Mouse (Mus musculus) cortical plate, adult 2 months (tissue): Measurements from ENCODE around the gene Mamdc2.

Experiments
- CTCF ChIP-seq: fragments of 200-500 bp; IDR thresholded peaks from 2 replicates; pipeline ENCODE4 v1.5.1; 2011; ENCODE audit warnings: mild to moderate bottlenecking, control low read depth, low read length; ENCODE audit not compliant: insufficient read depth; ENCODE audit errors: extremely low read depth
- POLR2A ChIP-seq: fragments of 200-500 bp; IDR thresholded peaks from 2 replicates; pipeline ENCODE4 v1.6.1; 2011; ENCODE audit warnings: mild to moderate bottlenecking, low read length, control low read depth; ENCODE audit not compliant: insufficient read depth; ENCODE audit errors: extremely low read depth

GRCm38 (mm10) chr19:23394597-23394996 is 53.6 kb downstream of the Mamdc2 start:
- TF ChIP-seq CTCF (no peak), POLR2A (no peak)
